ENCODE assay signal across 7 mouse cellular contexts in genomic region chr17:26508345-26508960, GRCm38 (mm10). TPM values are rescaled to one million over a fixed set of nuclear protein-coding genes. Genes with fewer than 3 reads are reported as not detected.
A peak's percentile ranks its signal among the peaks of the same experiment; 100 is the strongest.
DNase-seq lines count a peak whose midpoint lies in the region; ATAC-seq lines count a peak whose summit lies in the region.

No protein-coding gene starts in this region.

- H3K4me2 ChIP-seq in midbrain, embryonic 13.5 days (replicated peaks): peak overlapping the region; percentile 77

- peak overlapping the region; percentile 96 for H3K9ac ChIP-seq in midbrain, embryonic 13.5 days (replicated peaks)

- no peaks in the 10 kb centered on the region for H3K9me3 ChIP-seq in embryonic facial prominence, embryonic 10.5 days
- H3K9me3 ChIP-seq in limb, embryonic 10.5 days (replicated peaks): no peaks in the 10 kb centered on the region
- no peaks in the 10 kb centered on the region for H3K9me3 ChIP-seq in midbrain, embryonic 13.5 days

- peak overlapping the region; percentile 97 for H3K27ac ChIP-seq in embryonic facial prominence, embryonic 10.5 days (replicated peaks)
- peak overlapping the region; percentile 98 for H3K27ac ChIP-seq in limb, embryonic 10.5 days
- H3K27ac ChIP-seq in midbrain, embryonic 13.5 days: peak overlapping the region; percentile 99

- peaks cover 21% of the 10 kb centered on the region for H3K27me3 ChIP-seq in embryonic facial prominence, embryonic 10.5 days (replicated peaks; ENCODE audit: low read depth, poor library complexity, severe bottlenecking)
- 0 out of 2 replicates have a peak, but pooled peaks cover 9% of the 10 kb centered on the region for H3K27me3 ChIP-seq in limb, embryonic 10.5 days (ENCODE audit: low read depth, poor library complexity, severe bottlenecking)
- H3K27me3 ChIP-seq in midbrain, embryonic 13.5 days: no peaks in the 10 kb centered on the region

- H3K4me3 ChIP-seq in embryonic facial prominence, embryonic 10.5 days: peak overlapping the region; percentile 66
- peak overlapping the region; percentile 78 for H3K4me3 ChIP-seq in limb, embryonic 10.5 days
- peak overlapping the region; percentile 80 for H3K4me3 ChIP-seq in midbrain, embryonic 13.5 days (replicated peaks)

- WGBS in embryonic facial prominence, embryonic 10.5 days: under 1% methylated on average over 58 of the region's 58 CpGs
- WGBS in limb, embryonic 10.5 days: under 1% methylated on average over 58 of the region's 58 CpGs
- under 1% methylated on average over 56 of the region's 58 CpGs for WGBS in midbrain, embryonic 13.5 days

- peaks cover 52% of the 10 kb centered on the region for H3K4me1 ChIP-seq in embryonic facial prominence, embryonic 10.5 days
- peaks cover 39% of the 10 kb centered on the region for H3K4me1 ChIP-seq in limb, embryonic 10.5 days
- peaks cover 42% of the 10 kb centered on the region for H3K4me1 ChIP-seq in midbrain, embryonic 13.5 days (replicated peaks)

- DNase-seq in adrenal gland, postnatal 10 days: peak; percentile 98
- peak; percentile 97 for DNase-seq in embryonic facial prominence, embryonic 10.5 days (ENCODE audit: low spot score)
- DNase-seq in kidney, adult 11 months: peak; percentile 98
- peak; percentile 96 for DNase-seq in limb, embryonic 10.5 days (ENCODE audit: low spot score)
- DNase-seq in spleen, adult 12 weeks (ENCODE audit: low spot score): peak; percentile 88

- ATAC-seq in granulocyte monocyte progenitor cell, adult 5-6 weeks (replicated peaks; ENCODE audit: poor library complexity, severe bottlenecking): peak; percentile 29
- peak; percentile 91 for ATAC-seq in midbrain, embryonic 13.5 days

- H3K36me3 ChIP-seq in embryonic facial prominence, embryonic 10.5 days (replicated peaks): peaks cover 21% of the 10 kb centered on the region
- peaks cover 20% of the 10 kb centered on the region for H3K36me3 ChIP-seq in limb, embryonic 10.5 days
- peaks cover 6% of the 10 kb centered on the region; the same call in 1 of the 2 replicates for H3K36me3 ChIP-seq in midbrain, embryonic 13.5 days

RNA-seq across cellular contexts. Expression of gene Ergic1, which starts 52.8 kb away (rescaled TPM):
- total RNA-seq in adrenal gland, postnatal 10 days (2021): 100 to 1,000 TPM; 137 to 143 TPM
- polyA plus RNA-seq in embryonic facial prominence, embryonic 10.5 days (2016; fragmentation: Nextera tagmentation; extraction: Ambion mirVana): 107 and 109 TPM in 2 replicates
- 88.4 and 89.5 TPM in 2 replicates for total RNA-seq in granulocyte monocyte progenitor cell, adult 5-6 weeks (2014; fragmentation: Nextera tagmentation)
- total RNA-seq in granulocyte monocyte progenitor cell, adult 5-6 weeks (2017): 51.5 and 52.4 TPM in 2 replicates
- 114 and 121 TPM in 2 replicates for polyA plus RNA-seq in limb, embryonic 10.5 days (2016; fragmentation: Nextera tagmentation; extraction: Ambion mirVana)
- 91.5 and 102 TPM in 2 replicates for polyA plus RNA-seq in midbrain, embryonic 13.5 days (2015; fragmentation: Nextera tagmentation; extraction: Ambion mirVana)

RNA-seq across cellular contexts. Expression of gene Dusp1, which starts 53.5 kb away (rescaled TPM):
- total RNA-seq in adrenal gland, postnatal 10 days (2021): 10 to 100 TPM; 40.3 to 89.1 TPM
- polyA plus RNA-seq in embryonic facial prominence, embryonic 10.5 days (2016; fragmentation: Nextera tagmentation; extraction: Ambion mirVana): 22.5 and 23.3 TPM in 2 replicates
- 20.4 and 21.3 TPM in 2 replicates for total RNA-seq in granulocyte monocyte progenitor cell, adult 5-6 weeks (2014; fragmentation: Nextera tagmentation)
- total RNA-seq in granulocyte monocyte progenitor cell, adult 5-6 weeks (2017): 34.3 and 43.2 TPM in 2 replicates
- 23.5 and 26.1 TPM in 2 replicates for polyA plus RNA-seq in limb, embryonic 10.5 days (2016; fragmentation: Nextera tagmentation; extraction: Ambion mirVana)
- polyA plus RNA-seq in midbrain, embryonic 13.5 days (2015; fragmentation: Nextera tagmentation; extraction: Ambion mirVana): 41.3 and 43.8 TPM in 2 replicates

Comparison
In these comparisons a context has a peak if more than half of its experiments do, and no peak if none do; other contexts are left out.
1. Peak in every context shown above with its lines: DNase-seq, ATAC-seq, H3K4me3 ChIP-seq and H3K27ac ChIP-seq.